Mouse (Mus musculus) embryonic facial prominence, embryonic 13.5 days (tissue): Measurements from ENCODE around the gene Ebf4. TPM values are rescaled to one million over a fixed set of nuclear protein-coding genes. Genes with fewer than 3 reads are reported as not detected.

Experiments
- ATAC-seq: fragments of 200-750 bp; cut with Nextera tagmentation; 2 replicates; pipeline ENCODE4 v1.8.0; 2017; ENCODE audit warnings: low read depth; ENCODE audit not compliant: insufficient number of reproducible peaks, insufficient read depth, low FRiP score, low TSS enrichment
- H3K27ac ChIP-seq: fragments of 300-500 bp; sonication (generic); 2 replicates; pipeline ENCODE4 v1.5.1; 2015; ENCODE audit warnings: moderate library complexity, mild to moderate bottlenecking, inconsistent platforms
- H3K27me3 ChIP-seq: fragments of 300-500 bp; sonication (generic); 2 replicates; pipeline ENCODE4 v1.6.1; 2015; ENCODE audit warnings: mild to moderate bottlenecking, inconsistent platforms
- H3K36me3 ChIP-seq: fragments of 300-500 bp; sonication (generic); 2 replicates; pipeline ENCODE4 v1.6.1; 2015; ENCODE audit warnings: mild to moderate bottlenecking, inconsistent platforms
- H3K4me1 ChIP-seq: fragments of 300-500 bp; sonication (generic); 2 replicates; pipeline ENCODE4 v1.6.1; 2015; ENCODE audit warnings: inconsistent platforms
- H3K4me2 ChIP-seq: fragments of 300-500 bp; sonication (generic); 2 replicates; pipeline ENCODE4 v1.6.1; 2015; ENCODE audit warnings: moderate library complexity, mild to moderate bottlenecking, inconsistent platforms
- H3K4me3 ChIP-seq: fragments of 300-500 bp; sonication (generic); 2 replicates; pipeline ENCODE4 v1.5.1; 2015; ENCODE audit warnings: mild to moderate bottlenecking, inconsistent platforms
- H3K9ac ChIP-seq: fragments of 300-500 bp; sonication (generic); 2 replicates; pipeline ENCODE4 v1.6.1; 2015; ENCODE audit warnings: mild to moderate bottlenecking, inconsistent platforms
- H3K9me3 ChIP-seq: fragments of 300-500 bp; sonication (generic); 2 replicates; pipeline ENCODE4 v1.6.1; 2016; ENCODE audit warnings: inconsistent platforms
- WGBS: fragments of 180-500 bp; shearing (Covaris S2); methylation state at CpG from one replicate; pipeline ENCODE4 v1.1.7; 2015; ENCODE audit warnings: mixed read lengths; 5-methylcytosine and 5-hydroxymethylcytosine counted together
- polyA plus RNA-seq: library from polyadenylated mRNA; unstranded; fragments of >200 nt; fragmentation: Nextera tagmentation; extraction: Ambion mirVana; gene quantifications from 2 replicates; pipeline ENCODE4 v1.2.1, GENCODE M21; 2015

Ebf4 gene
- polyA plus RNA-seq, 1 experiment from 2014 or later, result 3.9 TPM

DNA sequence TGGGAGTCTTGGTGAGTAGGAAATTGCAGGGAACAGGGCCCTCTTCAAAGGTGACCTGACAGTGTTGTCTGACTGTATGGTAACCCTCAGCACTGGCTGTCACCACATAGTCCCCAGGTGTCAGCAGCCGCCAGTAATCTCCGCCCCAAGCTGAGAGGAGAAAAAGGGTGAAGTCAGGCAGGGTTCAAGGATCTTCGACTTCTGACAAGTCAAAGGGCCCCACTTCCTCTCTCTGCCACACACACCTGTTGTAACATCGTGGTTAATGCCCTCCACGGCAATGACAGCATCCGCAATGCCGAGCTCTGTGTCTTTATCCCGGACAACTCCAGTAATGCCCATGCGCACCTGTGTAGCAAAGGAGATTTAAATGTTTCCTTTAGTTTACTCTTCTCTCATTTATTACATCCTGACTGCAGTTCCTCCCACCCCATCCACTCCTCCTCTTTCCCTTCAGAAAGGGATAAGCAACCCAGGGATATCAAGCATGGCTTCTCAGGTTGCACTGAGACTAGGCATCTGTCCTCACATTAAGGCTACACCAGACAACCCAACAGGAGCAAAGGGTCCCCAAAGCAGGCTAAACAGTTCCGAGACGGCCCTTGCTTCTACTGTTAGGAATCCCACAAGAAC, 96.1 kb downstream of the Ebf4 start:
- Histone ChIP-seq H3K4me1 (peaks cover 3% of the 10 kb centered on the region; the same call in 1 of the 2 replicates), H3K9ac (no peak overlapping the region), H3K27ac (no peak overlapping the region), H3K9me3 (no peaks in the 10 kb centered on the region), H3K4me2 (no peak overlapping the region), H3K4me3 (no peak overlapping the region), H3K36me3 (peaks cover 49% of the 10 kb centered on the region), H3K27me3 (0 out of 2 replicates have a peak, but pooled peaks cover 2% of the 10 kb centered on the region)
- WGBS, result 85% methylated on average over 11 of the region's 11 CpGs
- ATAC-seq, result no peak

GRCm38 (mm10) chr2:130392836-130393235, 97.9 kb downstream of the Ebf4 start:
- Histone ChIP-seq H3K9me3 (no peaks in the 10 kb centered on the region), H3K4me3 (no peak overlapping the region), H3K9ac (no peak overlapping the region), H3K27me3 (no peaks in the 10 kb centered on the region), H3K4me1 (peaks cover 12% of the 10 kb centered on the region), H3K36me3 (peaks cover 49% of the 10 kb centered on the region), H3K27ac (no peak overlapping the region), H3K4me2 (no peak overlapping the region)
- ATAC-seq, result no peak
- WGBS, result 76% methylated on average over 3 of the region's 3 CpGs

GRCm38 (mm10) chr2:130395696-130396095, 100.7 kb downstream of the Ebf4 start:
- Histone ChIP-seq H3K9me3 (no peaks in the 10 kb centered on the region), H3K36me3 (peaks cover 43% of the 10 kb centered on the region), H3K9ac (no peak overlapping the region), H3K4me3 (no peak overlapping the region), H3K27me3 (peaks cover 3% of the 10 kb centered on the region; the same call in 1 of the 2 replicates), H3K4me1 (peaks cover 21% of the 10 kb centered on the region), H3K4me2 (no peak overlapping the region), H3K27ac (no peak overlapping the region)
- ATAC-seq, result no peak
- WGBS, result 94% methylated on average over 11 of the region's 11 CpGs

DNA sequence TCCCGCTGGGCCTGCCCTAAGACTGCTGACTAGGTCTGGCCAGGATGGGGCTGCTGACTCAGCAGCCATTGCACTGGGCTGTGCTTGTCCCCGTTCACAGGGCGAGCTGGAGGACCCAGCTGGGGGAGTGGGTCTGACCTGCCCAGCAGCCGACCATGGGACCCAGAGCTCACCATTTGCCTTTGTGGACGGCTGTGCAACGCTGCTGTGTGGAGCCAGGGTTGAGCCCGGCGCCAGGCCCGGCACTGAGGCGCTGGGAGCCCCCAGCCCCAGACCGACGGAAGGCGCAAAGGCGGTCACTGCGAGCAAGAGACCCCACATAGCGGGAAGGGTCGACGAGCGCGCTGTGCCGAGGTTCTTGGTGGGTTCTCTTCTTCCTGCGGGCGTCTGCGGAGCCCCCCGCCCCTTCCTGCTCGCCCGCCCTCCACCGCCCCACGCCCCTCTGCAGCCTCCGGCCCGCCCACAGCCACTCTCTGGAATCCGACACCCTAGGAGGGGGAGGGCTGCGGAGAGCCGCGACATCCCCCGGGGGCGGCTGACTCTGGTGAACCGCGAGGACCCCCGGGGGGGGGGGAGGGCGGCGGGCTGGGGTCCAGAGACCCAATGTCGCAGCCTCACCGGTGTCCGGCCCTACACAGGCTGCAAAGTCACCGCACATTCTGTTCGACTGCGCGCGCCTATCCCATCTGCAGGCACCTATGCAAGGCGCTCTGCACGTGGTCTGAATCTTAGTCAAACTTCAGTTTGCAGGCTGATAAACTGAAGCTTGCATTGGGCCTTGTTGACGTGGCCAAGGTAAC, 102.4 kb downstream of the Ebf4 start, which contains the start of gene Cpxm1:
Gene Cpxm1 (minus strand): TSS at position 389 of the 800 bp plus-strand sequence.
- peak; percentile 85 for ATAC-seq

GRCm38 (mm10) chr2:130398091-130398490, 103.1 kb downstream of the Ebf4 start:
- Histone ChIP-seq H3K27ac (peak overlapping the region; percentile 89), H3K4me3 (peak overlapping the region; percentile 72), H3K27me3 (peaks cover 3% of the 10 kb centered on the region; the same call in 1 of the 2 replicates), H3K4me1 (peaks cover 25% of the 10 kb centered on the region), H3K4me2 (peak overlapping the region; percentile 88), H3K9me3 (no peaks in the 10 kb centered on the region), H3K9ac (peak overlapping the region; percentile 89), H3K36me3 (peaks cover 28% of the 10 kb centered on the region)
- no peak for ATAC-seq
- WGBS, result 14% methylated on average over 14 of the region's 14 CpGs

More for the DNA sequence above, 102.4 kb downstream of the Ebf4 start, which contains the start of gene Cpxm1:
- H3K4me1 ChIP-seq, result peaks cover 25% of the 10 kb centered on the region
- peak within 1 kb of the TSS; percentile 88 for H3K4me2 ChIP-seq
- WGBS, result under 1% methylated on average over 49 of the region's 53 CpGs
- peak within 1 kb of the TSS; percentile 72 for H3K4me3 ChIP-seq
- peak within 1 kb of the TSS; percentile 89 for H3K27ac ChIP-seq
- H3K36me3 ChIP-seq, result peaks cover 35% of the 10 kb centered on the region
- peaks cover 3% of the 10 kb centered on the region; the same call in 1 of the 2 replicates for H3K27me3 ChIP-seq
- peak within 1 kb of the TSS; percentile 89 for H3K9ac ChIP-seq
- no peaks in the 10 kb centered on the region for H3K9me3 ChIP-seq

DNA sequence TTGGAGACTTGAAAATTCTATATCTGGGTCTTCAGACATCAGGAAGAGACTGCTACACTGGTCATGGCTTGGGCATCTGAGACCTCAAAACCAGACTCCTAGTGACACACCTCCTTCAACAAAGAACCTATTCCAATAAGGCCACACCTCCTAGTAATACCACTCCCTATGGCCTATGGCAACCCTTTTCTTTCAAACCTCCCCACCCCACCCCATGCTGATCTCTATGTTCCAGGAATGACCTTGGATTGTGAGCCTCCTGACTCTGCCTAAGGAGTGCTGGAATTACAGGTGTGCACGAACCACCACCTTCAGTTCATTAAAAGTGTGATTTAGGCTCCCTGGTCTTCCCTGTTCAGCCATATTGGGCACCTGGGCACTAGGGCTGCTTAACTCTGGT, 105.1 kb downstream of the Ebf4 start:
- ATAC-seq, result no peak
- Histone ChIP-seq H3K4me3 (no peak overlapping the region), H3K9me3 (no peaks in the 10 kb centered on the region), H3K4me1 (peaks cover 25% of the 10 kb centered on the region), H3K27ac (no peak overlapping the region), H3K36me3 (peaks cover 9% of the 10 kb centered on the region), H3K27me3 (peaks cover 3% of the 10 kb centered on the region; the same call in 1 of the 2 replicates), H3K9ac (no peak overlapping the region), H3K4me2 (no peak overlapping the region)
- WGBS, result 90% methylated on average over 1 of the region's 1 CpGs

- no peak for ATAC-seq
- WGBS, result 79% methylated on average over 4 of the region's 4 CpGs
- no peak overlapping the region for H3K4me3 ChIP-seq
- H3K4me1 ChIP-seq, result peaks cover 16% of the 10 kb centered on the region
- H3K27ac ChIP-seq, result no peak overlapping the region
- H3K9ac ChIP-seq, result no peak overlapping the region
- no peaks in the 10 kb centered on the region for H3K36me3 ChIP-seq
- H3K4me2 ChIP-seq, result no peak overlapping the region
- H3K27me3 ChIP-seq, result peaks cover 3% of the 10 kb centered on the region; the same call in 1 of the 2 replicates
- no peaks in the 10 kb centered on the region for H3K9me3 ChIP-seq
Measured at GRCm38 (mm10) chr2:130401891-130402290, 106.9 kb downstream of the Ebf4 start.

GRCm38 (mm10) chr2:130404939-130405338, 110.0 kb downstream of the Ebf4 start, which contains the start of the genes Gm28372 and 1700020A23Rik:
Gm28372 (plus strand) TSS chr2:130405239.
1700020A23Rik (plus strand) TSS chr2:130405259.
- Histone ChIP-seq H3K4me2 (no peak within 1 kb of the TSS), H3K27ac (no peak within 1 kb of the TSS), H3K36me3 (no peaks in the 10 kb centered on the region), H3K27me3 (no peaks in the 10 kb centered on the region; the same call in 1 of the 2 replicates), H3K4me3 (no peak within 1 kb of the TSS), H3K9ac (no peak within 1 kb of the TSS), H3K4me1 (peaks cover 22% of the 10 kb centered on the region), H3K9me3 (no peaks in the 10 kb centered on the region)
- no peak for ATAC-seq
- WGBS, result 89% methylated on average over 1 of the region's 1 CpGs

DNA sequence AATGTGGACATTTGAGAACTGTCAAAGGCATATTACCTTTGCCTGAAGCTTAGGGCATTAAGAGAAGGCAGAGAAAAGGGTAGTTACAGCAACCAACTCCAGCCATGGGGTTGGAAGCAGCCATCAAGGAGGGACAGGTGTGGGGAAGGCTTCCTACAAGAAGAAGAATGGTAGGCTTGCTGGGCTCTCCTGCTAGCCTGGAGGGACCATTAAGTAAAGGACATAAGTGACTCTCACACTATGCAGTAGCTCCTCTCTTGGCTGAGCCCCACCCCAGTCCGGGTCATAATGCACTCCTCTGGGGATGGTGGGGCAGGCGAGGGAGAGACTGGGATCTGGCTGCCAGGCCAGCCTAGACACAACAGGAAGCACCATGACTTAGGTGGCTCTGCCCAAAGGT, 111.2 kb downstream of the Ebf4 start, which contains the start of gene Tmem239:
Gene Tmem239 (plus strand): TSS at position 301 of the 400 bp plus-strand sequence.
- 77% methylated on average over 2 of the region's 2 CpGs for WGBS
- H3K4me2 ChIP-seq, result no peak within 1 kb of the TSS
- no peaks in the 10 kb centered on the region for H3K9me3 ChIP-seq
- ATAC-seq, result no peak
- no peak within 1 kb of the TSS for H3K27ac ChIP-seq
- H3K4me1 ChIP-seq, result peaks cover 20% of the 10 kb centered on the region
- H3K36me3 ChIP-seq, result no peaks in the 10 kb centered on the region
- H3K27me3 ChIP-seq, result no peaks in the 10 kb centered on the region; the same call in 1 of the 2 replicates
- no peak within 1 kb of the TSS for H3K4me3 ChIP-seq
- 0 out of 2 replicates have a peak within 1 kb of the TSS, but pooled peaks have one; percentile 6 for H3K9ac ChIP-seq

GRCm38 (mm10) chr2:130408194-130408593, 113.2 kb downstream of the Ebf4 start:
- no peaks in the 10 kb centered on the region for H3K9me3 ChIP-seq
- no peaks in the 10 kb centered on the region for H3K36me3 ChIP-seq
- ATAC-seq, result peak; percentile 53
- 6% methylated on average over 6 of the region's 6 CpGs for WGBS
- no peak overlapping the region for H3K9ac ChIP-seq
- H3K4me2 ChIP-seq, result 0 out of 2 replicates have a peak overlapping the region, but pooled peaks have one; percentile 9
- peaks cover 34% of the 10 kb centered on the region for H3K4me1 ChIP-seq
- no peak overlapping the region for H3K4me3 ChIP-seq
- H3K27ac ChIP-seq, result peak overlapping the region; percentile 72
- H3K27me3 ChIP-seq, result no peaks in the 10 kb centered on the region; the same call in 1 of the 2 replicates
